Mouse (Mus musculus) bone marrow, adult 2 months (tissue): ENCODE measurements at regions not wholly inside any gene's neighbourhood (a gene's known extent, or its start where the extent isn't known, plus 50 kb on each side); places are given as distances from the start of the nearest gene placed in this dataset.

Source experiments
- CTCF ChIP-seq: fragments of 200-500 bp; IDR thresholded peaks from 2 replicates; pipeline ENCODE4 v1.5.1; 2011; ENCODE audit warnings: low read length, control low read depth; ENCODE audit not compliant: control insufficient read depth, insufficient read depth
- POLR2A ChIP-seq: fragments of 200-500 bp; IDR thresholded peaks from 2 replicates; pipeline ENCODE4 v1.6.1; 2011; ENCODE audit warnings: low read depth, mild to moderate bottlenecking, control low read depth, low read length, borderline replicate concordance; ENCODE audit not compliant: control insufficient read depth

- no peak for TF ChIP-seq CTCF
- TF ChIP-seq POLR2A = no peak
Observed at GRCm38 (mm10) chr1:36012081-36012765, 56.0 kb upstream of the Hs6st1 start.
